21 mouse cellular contexts compared by ENCODE assay signal in genomic region chr11:3583127-3583526, GRCm38 (mm10). TPM values are rescaled to one million over a fixed set of nuclear protein-coding genes. Genes with fewer than 3 reads are reported as not detected.
DNase-seq lines count a peak whose midpoint lies in the region; ATAC-seq and TF ChIP-seq lines count a peak whose summit lies in the region.
"Had no signal": no experiment of that assay in that cellular context is flagged by ENCODE, and none has a peak within 500 bp of the region (broad histone marks: within the 10 kb centered on the region; RNA-seq: fewer than 3 reads in every experiment).

No protein-coding gene starts in this region.

- no peak for TF ChIP-seq EP300 in stomach, postnatal 0 days (optimal IDR thresholded peaks at IDR 0.05)

- H3K36me3 ChIP-seq in intestine, embryonic 16.5 days (ENCODE audit: control insufficient read depth, insufficient read depth, low read length) = no peaks in the 10 kb centered on the region
- no peaks in the 10 kb centered on the region for H3K36me3 ChIP-seq in intestine, postnatal 0 days (ENCODE audit: control insufficient read depth, insufficient read depth)
- no peaks in the 10 kb centered on the region for H3K36me3 ChIP-seq in stomach, postnatal 0 days (ENCODE audit: control insufficient read depth, insufficient read depth, low read length)
- H3K36me3 ChIP-seq: embryonic facial prominence, embryonic 13.5 days; embryonic facial prominence, embryonic 15.5 days; forebrain, embryonic 15.5 days had no signal

- no peak overlapping the region for H3K9ac ChIP-seq in intestine, embryonic 16.5 days (ENCODE audit: low read depth, low read length)
- H3K9ac ChIP-seq in intestine, postnatal 0 days (ENCODE audit: low read depth, low read length) = no peak overlapping the region
- H3K9ac ChIP-seq in stomach, postnatal 0 days (ENCODE audit: low read length) = no peak overlapping the region
- H3K9ac ChIP-seq: embryonic facial prominence, embryonic 13.5 days; embryonic facial prominence, embryonic 15.5 days; forebrain, embryonic 13.5 days; forebrain, embryonic 15.5 days had no signal

- peak; percentile 58 for DNase-seq in lung, postnatal 10 days
- no peak for DNase-seq in lung, postnatal 36 days
- no peak for DNase-seq in stomach, postnatal 0 days (ENCODE audit: low spot score)
- DNase-seq: adrenal gland, adult 2 months; adrenal gland, postnatal 10 days; adrenal gland, postnatal 25 days; cerebellum, adult 11 months; cerebellum, adult 18-20 months; cerebellum, adult 8-10 months; cerebellum, adult 9-11 months; cerebellum, postnatal 14 days; cerebellum, postnatal 36 days; embryo, embryonic 11 days had no signal

- TF ChIP-seq POLR2A in embryonic fibroblast, embryonic 13.5 days (IDR thresholded peaks at IDR 0.05; ENCODE audit: low read depth, low read length) = no peak

- ATAC-seq in intestine, embryonic 16.5 days = no peak
- ATAC-seq in intestine, postnatal 0 days = no peak
- ATAC-seq in stomach, postnatal 0 days (ENCODE audit: low FRiP score, low TSS enrichment) = no peak
- no peak for ATAC-seq in frontal cortex, adult (ENCODE audit: low TSS enrichment)
- ATAC-seq: forebrain, embryonic 13.5 days; forebrain, embryonic 15.5 days had no signal

- peak overlapping the region; percentile 21; the same call in 1 of the 2 replicates for H3K27ac ChIP-seq in intestine, embryonic 16.5 days (ENCODE audit: low read length)
- no peak overlapping the region for H3K27ac ChIP-seq in intestine, postnatal 0 days (ENCODE audit: low read depth, low read length)
- H3K27ac ChIP-seq in embryonic fibroblast, embryonic 13.5 days (ENCODE audit: insufficient read depth, low read length) = peak overlapping the region; percentile 35
- 0 out of 2 replicates have a peak overlapping the region, but pooled peaks have one; percentile 3 for H3K27ac ChIP-seq in stomach, postnatal 0 days (replicated peaks)
- H3K27ac ChIP-seq: embryonic facial prominence, embryonic 13.5 days; embryonic facial prominence, embryonic 15.5 days; forebrain, embryonic 13.5 days; forebrain, embryonic 15.5 days had no signal

- no peak overlapping the region for H3K4me3 ChIP-seq in intestine, embryonic 16.5 days (ENCODE audit: low read length)
- H3K4me3 ChIP-seq in intestine, postnatal 0 days (ENCODE audit: low read depth, low read length) = no peak overlapping the region
- H3K4me3 ChIP-seq in embryonic fibroblast, embryonic 13.5 days (ENCODE audit: insufficient read depth, low read length) = no peak overlapping the region
- H3K4me3 ChIP-seq in stomach, postnatal 0 days (ENCODE audit: low read depth, low read length) = no peak overlapping the region
- H3K4me3 ChIP-seq: embryonic facial prominence, embryonic 13.5 days; embryonic facial prominence, embryonic 15.5 days; forebrain, embryonic 13.5 days; forebrain, embryonic 15.5 days had no signal

- no peaks in the 10 kb centered on the region for H3K9me3 ChIP-seq in intestine, embryonic 16.5 days (ENCODE audit: control insufficient read depth, low read length)
- H3K9me3 ChIP-seq in intestine, postnatal 0 days (ENCODE audit: control insufficient read depth) = no peaks in the 10 kb centered on the region
- H3K9me3 ChIP-seq in stomach, postnatal 0 days (ENCODE audit: control insufficient read depth, low read length) = no peaks in the 10 kb centered on the region
- H3K9me3 ChIP-seq: embryonic facial prominence, embryonic 13.5 days; embryonic facial prominence, embryonic 15.5 days; forebrain, embryonic 13.5 days; forebrain, embryonic 15.5 days had no signal

- H3K4me1 ChIP-seq in intestine, embryonic 16.5 days (ENCODE audit: control insufficient read depth, insufficient read depth, low read length) = peaks cover 3% of the 10 kb centered on the region; the same call in 1 of the 2 replicates
- no peaks in the 10 kb centered on the region for H3K4me1 ChIP-seq in intestine, postnatal 0 days (replicated peaks; ENCODE audit: control insufficient read depth, insufficient read depth, low read length)
- H3K4me1 ChIP-seq in embryonic fibroblast, embryonic 13.5 days (ENCODE audit: control insufficient read depth, insufficient read depth, low read length) = no peaks in the 10 kb centered on the region; the same call in 1 of the 2 replicates
- H3K4me1 ChIP-seq in stomach, postnatal 0 days (replicated peaks; ENCODE audit: control insufficient read depth, insufficient read depth) = no peaks in the 10 kb centered on the region
- H3K4me1 ChIP-seq: embryonic facial prominence, embryonic 15.5 days; forebrain, embryonic 13.5 days; forebrain, embryonic 15.5 days had no signal

- WGBS in intestine, embryonic 16.5 days = 60% methylated on average over 5 of the region's 5 CpGs
- 61% methylated on average over 5 of the region's 5 CpGs for WGBS in intestine, postnatal 0 days
- 45% methylated on average over 5 of the region's 5 CpGs for WGBS in stomach, postnatal 0 days

- TF ChIP-seq CTCF in intestine, postnatal 0 days (IDR thresholded peaks at IDR 0.05; ENCODE audit: low read depth) = no peak
- TF ChIP-seq CTCF in embryonic fibroblast, embryonic 13.5 days (IDR thresholded peaks at IDR 0.05; ENCODE audit: borderline replicate concordance, insufficient read depth, low read length) = no peak
- TF ChIP-seq CTCF in stomach, postnatal 0 days (IDR thresholded peaks at IDR 0.05; ENCODE audit: low read depth) = no peak

- no peaks in the 10 kb centered on the region for H3K27me3 ChIP-seq in intestine, embryonic 16.5 days (replicated peaks; ENCODE audit: control insufficient read depth, insufficient read depth, low read length)
- H3K27me3 ChIP-seq in intestine, postnatal 0 days (replicated peaks; ENCODE audit: control insufficient read depth, insufficient read depth, low read length) = no peaks in the 10 kb centered on the region
- H3K27me3 ChIP-seq in stomach, postnatal 0 days (ENCODE audit: control insufficient read depth, insufficient read depth, low read length) = no peaks in the 10 kb centered on the region
- H3K27me3 ChIP-seq: embryonic facial prominence, embryonic 13.5 days; embryonic facial prominence, embryonic 15.5 days; forebrain, embryonic 13.5 days; forebrain, embryonic 15.5 days had no signal

- H3K4me2 ChIP-seq in intestine, embryonic 16.5 days (ENCODE audit: low read depth, low read length) = no peak overlapping the region
- H3K4me2 ChIP-seq in intestine, postnatal 0 days (replicated peaks; ENCODE audit: low read depth) = no peak overlapping the region
- no peak overlapping the region for H3K4me2 ChIP-seq in stomach, postnatal 0 days (replicated peaks; ENCODE audit: low read depth)
- H3K4me2 ChIP-seq: embryonic facial prominence, embryonic 13.5 days; embryonic facial prominence, embryonic 15.5 days; forebrain, embryonic 13.5 days; forebrain, embryonic 15.5 days had no signal

RNA-seq across cellular contexts. Expression of gene Smtn, which starts 42.7 kb away (rescaled TPM):
- 78.2 and 80.1 TPM in 2 replicates for polyA plus RNA-seq in intestine, embryonic 16.5 days (2015; fragmentation: Nextera tagmentation; extraction: Ambion mirVana)
- polyA plus RNA-seq in intestine, postnatal 0 days (2015; fragmentation: Nextera tagmentation; extraction: Ambion mirVana) = 75.1 and 82.9 TPM in 2 replicates
- 78.7 and 79.0 TPM in 2 replicates for polyA plus RNA-seq in embryonic fibroblast, embryonic 13.5 days (2011; ENCODE audit: insufficient read length, low read depth, missing spikeins)
- polyA plus RNA-seq in stomach, postnatal 0 days (2015; fragmentation: Nextera tagmentation; extraction: Ambion mirVana) = 103 TPM in 2 replicates
